9 mouse cellular contexts compared by ENCODE assay signal in genomic region chr2:104176166-104176978, GRCm38 (mm10). TPM values are rescaled to one million over a fixed set of nuclear protein-coding genes. Genes with fewer than 3 reads are reported as not detected.
A peak's percentile ranks its signal among the peaks of the same experiment; 100 is the strongest.
DNase-seq lines count a peak whose midpoint lies in the region; ATAC-seq lines count a peak whose summit lies in the region.
"Had no signal": no experiment of that assay in that cellular context is flagged by ENCODE, and none has a peak within 500 bp of the region (broad histone marks: within the 10 kb centered on the region; RNA-seq: fewer than 3 reads in every experiment).

No protein-coding gene starts in this region.

- H3K27me3 ChIP-seq in hindbrain, embryonic 10.5 days (ENCODE audit: insufficient read depth, poor library complexity, severe bottlenecking): no peaks in the 10 kb centered on the region
- H3K27me3 ChIP-seq in hindbrain, embryonic 11.5 days (ENCODE audit: control insufficient read depth, insufficient read depth, low read length): no peaks in the 10 kb centered on the region
- no peaks in the 10 kb centered on the region for H3K27me3 ChIP-seq in forebrain, embryonic 15.5 days
- no peaks in the 10 kb centered on the region for H3K27me3 ChIP-seq in midbrain, embryonic 13.5 days

- H3K4me3 ChIP-seq in hindbrain, embryonic 10.5 days: no peak overlapping the region
- H3K4me3 ChIP-seq in hindbrain, embryonic 11.5 days (ENCODE audit: low read depth, low read length): no peak overlapping the region
- H3K4me3 ChIP-seq in forebrain, embryonic 15.5 days: no peak overlapping the region
- H3K4me3 ChIP-seq in midbrain, embryonic 13.5 days (replicated peaks): no peak overlapping the region

- H3K4me2 ChIP-seq in hindbrain, embryonic 11.5 days (replicated peaks; ENCODE audit: low read depth, low read length): no peak overlapping the region
- no peak overlapping the region for H3K4me2 ChIP-seq in forebrain, embryonic 15.5 days (replicated peaks)
- H3K4me2 ChIP-seq in midbrain, embryonic 13.5 days (replicated peaks): no peak overlapping the region

- no peaks in the 10 kb centered on the region for H3K9me3 ChIP-seq in hindbrain, embryonic 10.5 days
- no peaks in the 10 kb centered on the region for H3K9me3 ChIP-seq in hindbrain, embryonic 11.5 days (ENCODE audit: control insufficient read depth, low read length)
- H3K9me3 ChIP-seq in forebrain, embryonic 15.5 days: no peaks in the 10 kb centered on the region
- no peaks in the 10 kb centered on the region for H3K9me3 ChIP-seq in midbrain, embryonic 13.5 days

- H3K4me1 ChIP-seq in hindbrain, embryonic 10.5 days (replicated peaks): peaks cover 9% of the 10 kb centered on the region
- no peaks in the 10 kb centered on the region for H3K4me1 ChIP-seq in hindbrain, embryonic 11.5 days (replicated peaks; ENCODE audit: control insufficient read depth, insufficient read depth, low read length)
- H3K4me1 ChIP-seq in forebrain, embryonic 15.5 days: peaks cover 16% of the 10 kb centered on the region
- H3K4me1 ChIP-seq in midbrain, embryonic 13.5 days (replicated peaks): peaks cover 14% of the 10 kb centered on the region

- peak overlapping the region; percentile 62 for H3K27ac ChIP-seq in hindbrain, embryonic 10.5 days
- H3K27ac ChIP-seq in hindbrain, embryonic 11.5 days (ENCODE audit: low read depth, low read length): no peak overlapping the region
- peak overlapping the region; percentile 46 for H3K27ac ChIP-seq in forebrain, embryonic 15.5 days (replicated peaks)
- H3K27ac ChIP-seq in midbrain, embryonic 13.5 days: 0 out of 2 replicates have a peak overlapping the region, but pooled peaks have one; percentile 39

- no peaks in the 10 kb centered on the region for H3K36me3 ChIP-seq in hindbrain, embryonic 10.5 days
- H3K36me3 ChIP-seq in hindbrain, embryonic 11.5 days (ENCODE audit: control insufficient read depth, insufficient read depth, low read length): no peaks in the 10 kb centered on the region
- no peaks in the 10 kb centered on the region for H3K36me3 ChIP-seq in forebrain, embryonic 15.5 days
- H3K36me3 ChIP-seq in midbrain, embryonic 13.5 days: no peaks in the 10 kb centered on the region

- 79% methylated on average over 17 of the region's 17 CpGs for WGBS in hindbrain, embryonic 10.5 days
- 80% methylated on average over 17 of the region's 17 CpGs for WGBS in hindbrain, embryonic 11.5 days
- 42% methylated on average over 17 of the region's 17 CpGs for WGBS in forebrain, embryonic 15.5 days
- 71% methylated on average over 17 of the region's 17 CpGs for WGBS in midbrain, embryonic 13.5 days

- DNase-seq in hindbrain, embryonic 10.5 days (ENCODE audit: low spot score): no peak
- DNase-seq in hindbrain, embryonic 11.5 days (ENCODE audit: low spot score): no peak
- DNase-seq in MN1 (ENCODE audit: low spot score): peak; percentile 67
- no peak for DNase-seq in B cell, adult 2 months
- DNase-seq in gastrocnemius, postnatal 10 days: no peak
- DNase-seq: thymus, postnatal 25 days had no signal

- no peak overlapping the region for H3K9ac ChIP-seq in hindbrain, embryonic 11.5 days (ENCODE audit: low read depth, low read length)
- no peak overlapping the region for H3K9ac ChIP-seq in forebrain, embryonic 15.5 days (replicated peaks)
- H3K9ac ChIP-seq in midbrain, embryonic 13.5 days (replicated peaks): no peak overlapping the region

- no peak for ATAC-seq in hindbrain, embryonic 11.5 days (ENCODE audit: low FRiP score)
- no peak for ATAC-seq in forebrain, embryonic 15.5 days (replicated peaks)
- ATAC-seq in midbrain, embryonic 13.5 days: no peak
- ATAC-seq in erythroid progenitor cell, adult 5-6 weeks (replicated peaks; ENCODE audit: low FRiP score, poor library complexity, severe bottlenecking): no peak

RNA-seq across cellular contexts. Expression of gene A930018P22Rik, which starts 53.8 kb away (rescaled TPM):
- 0.20 TPM in 2 replicates for polyA plus RNA-seq in hindbrain, embryonic 10.5 days (2016; fragmentation: Nextera tagmentation; extraction: Ambion mirVana)
- polyA plus RNA-seq in hindbrain, embryonic 11.5 days (2014; fragmentation: Nextera tagmentation; extraction: Ambion mirVana): 0.18 TPM in 1 of 2 replicates, not detected in the other
- polyA plus RNA-seq in forebrain, embryonic 15.5 days (2015; fragmentation: Nextera tagmentation; extraction: Ambion mirVana): not detected in 2 replicates
- not detected in 2 replicates for polyA plus RNA-seq in midbrain, embryonic 13.5 days (2015; fragmentation: Nextera tagmentation; extraction: Ambion mirVana)
- total RNA-seq in erythroid progenitor cell, adult 5-6 weeks (2015; ENCODE audit: low replicate concordance): 1.7 TPM in 1 of 2 replicates, not detected in the other
- total RNA-seq in erythroid progenitor cell, adult 5-6 weeks (2017; ENCODE audit: low replicate concordance): not detected in 2 replicates
- total RNA-seq in gastrocnemius, postnatal 10 days (2021): 1 to 10 TPM; 2.2 to 2.7 TPM
